Mouse (Mus musculus) left cerebral cortex, postnatal 14 days (tissue): ENCODE measurements around the gene Hcls1. TPM values are rescaled to one million over a fixed set of nuclear protein-coding genes. Genes with fewer than 3 reads are reported as not detected.

Experiments
- DNase-seq, 2 experiments: peaks; one replicate each; pipeline ENCODE4 v3.0.0; 2021 to 2022; ENCODE audit warnings: low spot score in 2 of 2, mixed read lengths in 1 of 2
- intact Hi-C: fragments of 180-260 bp; cut with DNase I; formaldehyde crosslinking; loops from one replicate; pipeline ENCODE4 v1.15.1; 2025
- total RNA-seq, 2 experiments: library from RNA; stranded (reverse); gene quantifications; 2 replicates each; pipeline ENCODE4 v1.2.3; 2021

Hcls1 gene
- total RNA-seq, 2 experiments from 2014 or later: 4.1 to 4.2 TPM

DNA sequence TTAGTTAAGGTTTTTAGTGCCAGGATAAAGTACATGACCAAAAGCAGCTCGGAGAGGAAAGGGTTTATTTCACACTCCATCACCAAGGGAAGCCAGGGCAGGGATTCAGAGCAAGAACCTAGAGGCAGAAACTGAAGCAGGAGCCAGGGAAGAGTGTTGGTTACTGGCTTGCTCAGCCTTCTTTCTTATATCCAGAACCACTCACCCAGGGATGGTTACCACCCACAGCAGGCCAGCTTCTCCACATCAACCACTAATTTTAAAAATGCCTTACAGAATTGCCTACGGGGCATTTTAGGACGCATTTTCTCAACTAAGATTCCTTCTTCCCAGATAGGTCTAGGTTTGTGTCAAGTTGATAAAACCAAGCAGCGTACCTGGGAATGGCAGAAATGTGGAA lies 28.6 kb downstream of the Hcls1 start:
- intact Hi-C loops: no loop called here
- DNase-seq: no peak

DNA sequence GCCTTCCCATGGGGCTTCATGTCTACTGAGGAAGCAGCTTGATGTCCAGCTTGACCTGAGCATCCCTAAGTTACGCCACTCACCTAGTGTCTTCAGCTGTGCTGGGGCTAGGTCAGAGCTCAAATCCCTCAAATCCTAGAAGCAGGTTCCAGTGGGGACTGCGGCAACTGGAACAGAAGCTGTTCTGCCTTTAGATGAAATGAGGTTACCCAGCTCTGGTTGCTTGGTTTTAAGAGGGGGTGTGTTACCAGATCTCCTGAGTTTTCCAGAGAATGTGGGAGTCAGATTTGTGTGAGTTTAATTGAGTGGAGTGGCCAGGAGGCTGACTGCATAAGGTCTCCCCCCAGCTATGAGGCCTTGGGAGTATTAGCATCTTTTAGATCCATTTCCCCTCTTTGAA lies 44.3 kb downstream of the Hcls1 start:
- intact Hi-C loops: no loop called here

DNA sequence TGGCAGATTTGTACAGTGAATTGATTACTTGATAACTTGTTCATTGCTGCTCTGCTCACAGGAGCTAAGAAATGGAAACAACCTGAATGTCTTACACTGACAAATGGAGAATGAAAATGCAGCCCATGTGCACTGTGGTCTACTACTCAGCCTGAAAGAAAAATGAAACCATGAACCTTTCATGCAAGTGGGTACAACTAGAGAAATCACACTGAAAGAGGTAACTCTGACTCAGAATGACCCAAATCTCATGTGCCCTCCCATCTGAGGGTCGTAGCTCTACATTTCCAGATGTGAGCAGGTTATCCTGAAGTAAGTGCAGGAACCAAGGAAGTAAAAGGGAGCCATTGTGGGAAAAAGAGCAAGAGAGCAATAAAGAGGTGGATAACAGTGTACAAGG lies 49.0 kb downstream of the Hcls1 start:
- no peak for DNase-seq
- intact Hi-C loops: no loop called here

More for the DNA sequence above, 44.3 kb downstream of the Hcls1 start:
- no peak for DNase-seq

DNA sequence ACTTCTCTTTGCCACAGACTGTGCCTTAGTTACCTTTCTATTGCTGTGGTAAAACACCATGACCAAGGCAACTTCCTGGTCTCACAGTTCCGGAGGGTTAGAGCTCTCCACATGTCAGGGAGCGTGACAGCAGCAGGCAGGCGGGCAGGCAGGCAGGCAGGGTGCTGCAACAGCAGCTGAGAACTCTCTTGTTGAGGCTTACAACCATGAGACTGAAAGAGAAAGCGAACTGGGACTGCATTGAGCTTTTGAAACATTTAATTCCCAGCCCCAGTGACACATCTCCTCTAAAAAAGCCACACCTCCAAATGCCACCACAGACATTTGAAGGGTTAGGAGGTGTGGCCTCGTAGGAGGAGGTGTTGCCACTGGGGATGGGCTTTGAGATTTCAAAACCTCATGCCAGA lies 50.9 kb downstream of the Hcls1 start:
- intact Hi-C loops: no loop called here
- DNase-seq: no peak

DNA sequence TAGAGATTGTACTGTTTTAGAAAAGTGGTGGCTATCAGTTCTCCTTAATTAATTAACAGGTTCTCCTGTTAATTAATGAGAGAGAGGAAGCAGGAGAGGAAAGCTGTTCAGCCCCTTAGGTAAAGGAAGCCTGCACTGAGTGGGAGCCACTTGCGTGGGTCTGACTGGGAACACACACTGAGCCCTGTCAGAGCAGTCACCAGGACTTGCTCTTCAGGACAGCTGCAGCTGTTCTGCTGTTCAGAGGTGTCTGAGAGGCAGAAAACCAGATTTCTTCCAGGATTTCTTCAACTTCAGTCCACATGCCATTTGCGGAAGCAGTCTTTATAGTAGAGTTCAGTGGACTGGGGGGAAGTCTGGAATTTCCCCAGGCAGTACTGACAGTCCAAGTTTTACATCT lies 52.6 kb downstream of the Hcls1 start:
- no peak for DNase-seq
- intact Hi-C loops: no loop called here

DNA sequence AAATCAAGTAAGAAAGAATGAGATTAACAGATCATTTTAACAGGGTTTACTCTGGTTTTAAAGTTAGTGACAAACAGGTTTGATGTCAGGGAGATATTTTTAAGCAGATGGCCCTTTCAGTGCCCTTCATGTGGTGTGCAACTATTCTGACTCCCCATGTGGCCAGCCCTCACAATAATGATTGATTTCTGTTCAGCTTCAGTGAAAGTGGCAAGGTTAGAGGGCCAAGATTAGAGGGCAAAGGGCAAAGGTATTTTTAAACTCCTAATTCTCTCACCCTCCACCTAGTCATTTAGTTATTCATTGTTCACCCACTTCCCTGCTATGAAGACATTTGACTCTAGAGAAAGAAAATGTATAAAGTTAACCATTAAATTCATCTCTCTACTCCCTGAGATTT lies 53.3 kb downstream of the Hcls1 start:
- intact Hi-C loops: no loop called here
- DNase-seq: no peak

DNA sequence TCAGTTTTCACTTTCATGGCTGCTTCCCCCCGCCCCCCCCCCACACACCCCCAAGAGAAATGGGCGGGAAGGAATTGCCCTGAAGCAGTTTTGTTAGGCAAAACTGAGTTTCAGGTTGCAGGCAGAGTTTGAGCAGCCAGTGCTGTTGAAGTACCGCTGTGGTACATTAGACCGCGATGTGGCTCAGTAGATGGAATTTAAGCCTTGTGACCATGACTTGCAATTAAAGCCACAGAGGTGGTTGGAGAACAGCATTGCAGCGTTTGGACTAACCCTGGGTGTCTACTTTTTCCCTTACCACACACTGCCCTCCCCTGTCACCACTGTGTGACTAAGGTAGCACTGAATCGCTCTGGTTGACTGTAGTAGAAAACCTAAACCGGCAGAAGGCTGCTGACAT lies 54.7 kb downstream of the Hcls1 start:
- intact Hi-C loops: no loop called here
- no peak for DNase-seq

DNA sequence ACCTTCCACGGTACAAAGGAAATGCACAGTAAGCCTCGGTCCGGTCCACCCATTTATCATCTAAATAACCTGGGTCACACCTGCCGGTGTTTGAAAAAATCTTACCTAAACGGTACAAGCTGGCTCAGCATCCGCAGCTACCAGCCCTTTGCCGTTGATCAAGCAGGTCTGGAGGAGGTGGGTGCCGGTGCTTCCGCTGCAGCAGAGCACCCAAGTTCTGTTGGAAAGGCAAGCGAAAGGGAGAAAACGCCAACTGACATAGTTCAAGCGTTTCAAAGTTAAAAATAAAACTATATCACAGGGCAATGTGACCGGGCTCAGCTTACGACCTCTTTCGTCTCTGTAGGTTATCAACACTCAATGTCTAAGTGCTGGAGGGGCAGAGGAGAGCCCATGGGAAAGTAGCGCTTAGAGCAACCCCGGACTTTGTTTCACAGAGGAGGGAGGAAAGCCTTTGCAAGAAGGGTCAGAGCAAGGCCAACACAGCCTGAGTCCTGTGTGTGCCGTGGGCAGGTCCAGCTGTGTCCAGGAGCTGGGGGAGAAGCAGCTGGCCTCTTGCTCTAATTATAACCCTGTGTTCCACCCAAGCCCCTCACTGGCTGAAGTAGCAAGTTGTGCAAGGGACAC lies 55.3 kb downstream of the Hcls1 start, which contains the start of gene Fbxo40:
Gene Fbxo40, minus strand, starts transcription at position 469 of the 627 bp plus-strand sequence.
- DNase-seq: no peak
- intact Hi-C loops: no loop called here

DNA sequence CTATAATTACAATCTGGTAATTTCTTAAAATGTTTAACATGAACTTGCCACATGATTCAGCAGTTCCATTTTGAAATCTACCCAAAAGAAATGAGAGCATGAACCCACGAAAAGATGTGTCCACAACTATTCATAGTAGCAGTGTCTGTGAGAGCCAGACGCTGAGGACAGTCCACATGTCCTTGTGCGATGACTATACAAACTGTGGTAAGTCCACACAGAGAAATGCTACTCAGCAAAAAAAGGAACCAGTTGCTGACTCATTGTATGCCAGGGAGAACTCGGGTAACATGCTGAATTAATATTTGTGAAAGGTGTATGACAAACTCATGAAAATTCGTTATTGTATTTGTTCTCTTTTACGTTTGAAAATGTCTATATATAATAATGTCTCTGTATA lies 62.9 kb downstream of the Hcls1 start:
- DNase-seq: no peak
- intact Hi-C loops: no loop called here

DNA sequence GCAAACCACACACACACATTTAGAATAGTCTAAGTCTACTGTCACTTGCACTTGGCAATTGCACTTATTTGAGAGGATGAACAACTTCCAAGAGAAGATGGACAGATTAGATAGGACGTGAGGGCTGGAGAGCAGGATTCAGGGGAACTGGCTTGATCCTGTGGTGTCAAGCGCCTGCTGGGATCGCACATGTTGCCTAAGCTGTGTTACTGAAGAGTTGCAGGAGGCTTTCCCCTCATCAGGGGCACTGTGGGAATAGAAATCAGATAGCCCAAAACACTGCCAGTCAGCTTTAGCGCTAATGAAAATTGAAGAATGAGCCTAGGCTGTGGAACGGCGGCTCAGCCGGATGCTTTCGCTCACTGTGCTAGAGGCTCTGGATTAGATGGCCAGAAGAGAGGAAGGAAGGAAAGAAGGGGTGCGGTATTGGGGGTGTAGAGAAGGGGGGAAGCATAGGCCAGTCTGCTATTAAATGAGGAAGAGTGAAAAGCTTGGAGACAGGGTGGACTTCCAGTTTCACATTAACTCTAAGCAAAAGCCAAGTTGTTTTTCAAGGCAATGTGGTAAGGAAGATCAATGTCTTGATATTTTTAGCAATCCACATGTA lies 64.7 kb downstream of the Hcls1 start:
- no peak for DNase-seq
- intact Hi-C loops: no loop called here

DNA sequence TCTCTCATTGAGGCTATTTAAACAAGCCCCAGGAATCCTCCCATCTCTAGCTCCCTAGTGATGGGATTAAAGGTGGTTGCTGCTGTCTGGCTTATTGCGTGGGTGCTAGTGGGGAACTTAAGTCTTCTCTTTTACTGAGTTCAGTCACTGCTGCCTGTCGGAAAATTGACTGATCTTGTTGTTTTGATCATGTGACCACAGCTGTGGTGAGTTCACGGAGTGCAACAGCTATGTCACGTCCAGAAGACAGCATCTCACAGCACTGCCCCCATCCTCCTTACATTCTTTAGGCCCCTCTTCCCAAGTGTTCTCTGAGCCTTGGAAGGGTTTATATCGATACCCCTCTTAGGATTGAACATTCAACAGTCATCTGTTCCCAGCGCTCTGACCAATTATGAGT lies 74.5 kb downstream of the Hcls1 start:
- DNase-seq: no peak
- intact Hi-C loops: loop anchor here (5.0 kb wide), 1 partner anchor 62 kb away; no protein-coding TSS in a partner anchor

DNA sequence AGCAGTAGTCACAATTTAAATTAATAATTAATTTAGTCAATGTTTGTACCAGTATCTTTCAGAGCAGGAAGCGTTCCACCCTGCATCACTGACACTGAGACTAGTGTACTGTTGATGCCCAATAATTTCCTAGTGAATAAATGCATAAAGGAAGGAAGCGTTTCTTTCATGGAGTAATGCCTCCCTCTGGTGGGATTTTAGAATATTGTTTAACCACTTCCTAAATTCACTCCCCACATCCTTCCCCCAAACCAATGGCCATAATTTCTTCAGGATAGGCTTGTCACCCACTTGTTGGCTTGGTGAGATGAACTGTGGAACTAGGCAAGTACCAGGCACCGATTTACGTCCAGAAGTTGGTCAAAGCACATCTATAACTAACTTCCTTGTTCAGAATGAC lies 75.6 kb downstream of the Hcls1 start:
- intact Hi-C loops: loop anchor here (5.0 to 10.0 kb wide), 3 partner anchors 93 to 936 kb away; partner anchors contain the start of genes Ccdc58, Eaf2, Fam162a and Golgb1
- DNase-seq: peak; percentile 45 to 59

DNA sequence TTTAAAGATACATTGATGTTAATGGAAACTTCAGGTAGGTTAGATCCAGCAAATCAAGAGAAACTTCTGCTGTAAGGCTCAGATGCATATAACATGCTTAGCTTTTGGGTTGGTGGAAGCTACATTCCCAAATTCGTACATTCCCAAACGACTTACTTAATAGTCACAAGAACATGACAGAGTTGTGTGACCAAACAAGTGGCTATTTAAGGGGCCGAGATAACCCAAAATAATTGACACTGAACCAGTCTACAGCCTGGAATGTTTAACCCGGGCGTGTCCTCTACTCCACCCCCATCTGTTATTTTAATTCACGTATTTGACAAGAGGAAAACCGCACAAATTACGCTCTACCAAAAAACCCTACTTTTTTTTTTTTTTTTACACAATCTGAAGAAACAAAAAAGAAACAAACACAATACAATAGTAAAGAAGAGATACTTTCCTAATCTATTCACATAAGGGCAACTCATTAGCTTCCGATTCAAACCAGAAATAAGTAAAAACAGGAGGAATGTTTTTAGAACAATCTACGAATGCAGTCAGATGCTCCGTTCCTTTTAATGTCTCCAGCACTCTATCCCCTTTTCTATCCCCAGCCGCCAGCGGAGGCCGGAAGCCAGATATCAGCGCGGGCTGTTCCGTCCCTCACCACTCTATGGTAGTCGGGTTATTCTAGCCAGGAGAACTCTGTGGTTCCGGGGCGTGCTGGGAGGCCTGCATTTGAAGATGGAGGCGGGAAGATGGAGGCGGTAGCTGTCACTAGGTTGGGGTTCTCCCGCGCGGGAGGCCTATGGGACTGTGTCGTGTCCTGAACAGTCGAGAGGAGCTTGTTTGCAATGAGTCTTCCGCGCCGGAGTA lies 76.5 kb downstream of the Hcls1 start, which contains the start of gene Polq:
Gene Polq, plus strand, starts transcription at position 726 of the 861 bp plus-strand sequence.
- DNase-seq: peak; percentile 92
- intact Hi-C loops: loop anchor here (5.0 to 10.0 kb wide), 3 partner anchors 94 to 936 kb away; partner anchors contain the start of genes Ccdc58, Eaf2, Fam162a and Golgb1

DNA sequence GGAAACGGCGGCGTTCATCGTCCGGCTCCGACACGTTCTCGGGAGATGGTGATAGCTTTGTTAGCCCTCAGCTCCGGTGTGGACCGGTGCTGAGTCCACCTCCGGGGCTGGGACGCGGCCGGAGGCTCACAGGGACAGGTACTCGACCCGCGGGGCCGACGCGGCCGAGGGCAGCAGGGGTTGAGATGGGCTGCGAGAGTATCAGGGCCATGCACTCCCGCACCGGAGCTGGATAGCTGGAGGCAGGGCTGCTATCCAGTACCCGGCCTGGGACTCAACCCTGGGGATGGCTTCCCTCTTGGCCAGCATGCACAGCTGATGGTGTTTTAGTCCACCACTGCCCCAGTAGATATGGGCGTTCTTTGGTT lies 77.1 kb downstream of the Hcls1 start:
- DNase-seq: no peak
- intact Hi-C loops: loop anchor here (5.0 to 10.0 kb wide), 3 partner anchors 95 to 937 kb away; partner anchors contain the start of genes Ccdc58, Eaf2, Fam162a and Golgb1

DNA sequence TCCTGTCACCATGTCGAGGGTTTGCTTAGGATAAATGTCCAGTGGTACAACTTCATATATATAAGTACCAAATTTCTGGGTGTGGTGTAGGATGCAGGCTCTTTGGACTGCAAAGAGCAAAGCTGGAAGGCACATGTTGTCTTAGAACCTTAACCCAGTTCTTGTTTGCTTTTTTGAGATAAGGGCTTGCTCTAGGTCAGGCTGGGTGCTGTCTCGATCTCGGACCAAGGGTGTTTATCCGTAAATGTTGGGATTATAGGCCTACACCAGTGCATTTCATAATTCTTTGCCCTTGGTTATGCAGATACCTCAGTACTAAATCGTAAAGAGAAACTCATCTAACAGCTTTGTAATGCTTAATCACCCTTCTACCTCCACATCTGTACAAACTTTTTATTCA lies 77.6 kb downstream of the Hcls1 start:
- intact Hi-C loops: loop anchor here (5.0 to 10.0 kb wide), 3 partner anchors 95 to 938 kb away; partner anchors contain the start of genes Ccdc58, Eaf2, Fam162a and Golgb1

More for the DNA sequence above, 77.6 kb downstream of the Hcls1 start:
- DNase-seq: no peak

Other genes with a start within 250 kb of the Hcls1 start
- under 1 TPM; 0.26 to 0.42 TPM for gene Ildr1, start 241.0 kb upstream of the Hcls1 start, total RNA-seq
- gene Slc15a2, start 150.0 kb upstream of the Hcls1 start, total RNA-seq: 10 to 100 TPM; 36.9 to 37.6 TPM
- 10 to 100 TPM; 25.5 to 32.0 TPM for gene Iqcb1, start 106.6 kb upstream of the Hcls1 start, total RNA-seq
- under 1 TPM; 0.37 to 0.97 TPM for gene Eaf2, start 60.0 kb upstream of the Hcls1 start, total RNA-seq
- gene Golgb1, start 59.8 kb upstream of the Hcls1 start, total RNA-seq: 10 to 100 TPM; 64.0 to 70.2 TPM
- under 1 TPM; 0.11 TPM for gene Fbxo40, start 55.5 kb downstream of the Hcls1 start, total RNA-seq
- 1 to 10 TPM; 1.7 to 1.9 TPM for gene Polq, start 76.8 kb downstream of the Hcls1 start, total RNA-seq